Mouse (Mus musculus): Measurements from ENCODE around the gene Dnajb6.

The Dnajb6 gene

DNA sequence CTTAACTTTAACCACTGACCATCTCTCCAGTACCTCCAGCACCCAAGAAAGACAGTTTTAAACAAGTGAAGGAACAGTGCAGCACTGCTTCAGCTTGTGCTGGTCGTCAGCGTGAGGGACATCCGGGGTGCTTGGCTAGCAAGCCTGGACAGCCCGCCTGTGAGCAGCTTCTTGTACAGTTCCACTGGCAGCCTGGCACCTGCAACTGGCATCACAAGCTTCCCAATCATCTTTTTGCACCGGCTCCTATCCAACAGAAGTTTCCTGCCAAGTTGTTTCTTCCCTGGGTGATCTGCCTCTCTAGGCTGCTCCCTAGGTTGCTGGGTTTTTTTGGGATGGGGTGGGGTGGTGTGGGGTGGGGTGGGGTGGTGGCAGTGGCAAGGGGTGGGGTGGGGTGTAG is 81.9 kb downstream of the Dnajb6 start:
- TF ChIP-seq GATA4 (IDR thresholded peaks at IDR 0.05; ENCODE audit: insufficient replicate concordance, low read length): no peak

DNA sequence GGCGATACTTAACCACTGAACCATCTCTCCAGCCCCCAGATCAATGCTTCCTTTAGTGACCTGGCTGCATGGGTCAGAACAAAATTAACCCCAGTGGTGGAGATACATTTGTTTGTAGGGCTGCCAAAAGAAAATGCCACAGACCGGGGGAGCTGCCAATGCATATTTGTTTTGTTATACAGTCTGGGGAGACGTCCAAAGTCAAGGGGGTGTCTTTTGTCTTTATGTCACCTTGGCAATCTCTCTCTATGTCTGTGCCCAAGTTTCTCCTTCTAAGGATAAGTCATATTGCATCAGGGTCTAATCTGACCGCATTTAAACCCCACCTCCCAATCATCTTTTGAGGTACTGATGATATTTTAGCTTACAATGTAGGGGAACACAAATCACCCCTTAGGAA is 82.8 kb downstream of the Dnajb6 start:
- no peak for TF ChIP-seq GATA4 (IDR thresholded peaks at IDR 0.05; ENCODE audit: insufficient replicate concordance, low read length)

DNA sequence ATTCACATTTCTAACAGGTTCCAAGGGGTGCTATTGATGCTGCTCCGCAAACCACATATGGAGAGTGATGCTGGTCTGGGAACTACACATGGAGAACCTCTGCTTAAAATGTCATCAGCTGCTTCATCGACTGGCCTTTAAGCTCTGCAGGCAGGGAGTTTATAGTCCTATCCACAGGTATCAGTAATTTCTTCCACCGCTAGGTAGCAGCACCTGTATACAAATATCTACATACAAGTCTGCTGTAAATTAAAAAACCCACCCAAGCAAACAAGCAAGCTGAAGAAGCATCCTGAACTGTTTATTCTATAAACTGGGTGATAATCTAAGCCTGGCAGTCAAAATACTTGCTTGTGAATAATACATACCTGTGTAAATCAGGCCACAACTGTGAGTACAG is 89.3 kb downstream of the Dnajb6 start:
- no peak for TF ChIP-seq GATA4 (IDR thresholded peaks at IDR 0.05; ENCODE audit: insufficient replicate concordance, low read length)

DNA sequence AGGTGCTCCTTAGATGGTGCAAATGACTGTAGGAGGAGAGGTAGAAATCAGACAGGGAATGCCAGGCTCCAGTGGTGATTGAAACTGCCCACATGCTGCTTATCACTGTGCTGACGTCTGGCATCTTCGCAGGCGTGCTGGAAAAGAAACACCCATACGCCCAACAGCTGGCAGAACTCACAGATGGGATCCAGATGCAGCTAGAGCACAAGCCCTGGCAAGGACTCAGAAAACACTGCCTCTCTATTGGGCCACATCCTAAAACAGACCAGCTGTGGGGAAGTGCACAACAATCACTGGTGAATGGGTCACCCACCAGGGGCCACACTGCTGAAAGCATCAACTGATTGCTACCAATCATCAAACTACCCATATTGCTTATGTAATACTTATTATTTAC is 91.3 kb downstream of the Dnajb6 start:
- TF ChIP-seq GATA4 (IDR thresholded peaks at IDR 0.05; ENCODE audit: insufficient replicate concordance, low read length): no peak

DNA sequence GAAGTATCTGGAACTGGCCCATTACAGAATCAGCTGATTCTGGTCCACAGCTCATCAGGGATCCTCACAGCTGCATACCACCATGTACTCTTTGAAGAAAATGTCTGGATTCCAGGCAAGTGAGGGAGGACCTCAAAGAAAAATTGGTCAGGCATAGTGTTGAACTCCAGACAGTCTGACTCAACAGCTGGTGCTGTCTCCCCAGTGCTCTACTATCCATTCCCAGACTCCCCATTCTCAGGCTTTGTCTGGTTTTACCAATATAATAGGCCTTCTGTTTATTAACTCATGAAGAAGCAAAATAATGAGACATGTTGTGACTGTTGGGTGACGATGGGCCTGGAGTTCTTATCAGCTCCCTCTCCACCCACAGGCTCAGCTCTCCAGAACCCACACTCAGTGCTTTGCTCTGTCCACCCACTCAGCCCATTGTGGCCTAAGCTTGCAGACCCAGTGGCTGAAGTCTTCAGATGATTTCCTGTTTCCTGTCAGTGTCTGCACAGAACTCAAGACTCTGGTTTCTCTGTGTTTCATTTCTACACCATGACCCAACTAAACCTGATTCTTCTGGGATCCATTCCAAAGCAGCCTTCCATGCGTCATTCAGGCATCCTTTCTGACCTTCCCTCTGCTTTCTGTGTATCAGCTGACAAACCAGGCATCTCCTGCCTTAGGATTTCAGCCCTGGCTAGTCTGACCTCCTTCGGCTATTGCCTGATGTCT is 107.1 kb downstream of the Dnajb6 start:
- no peak for TF ChIP-seq GATA4 (IDR thresholded peaks at IDR 0.05; ENCODE audit: insufficient replicate concordance, low read length)

DNA sequence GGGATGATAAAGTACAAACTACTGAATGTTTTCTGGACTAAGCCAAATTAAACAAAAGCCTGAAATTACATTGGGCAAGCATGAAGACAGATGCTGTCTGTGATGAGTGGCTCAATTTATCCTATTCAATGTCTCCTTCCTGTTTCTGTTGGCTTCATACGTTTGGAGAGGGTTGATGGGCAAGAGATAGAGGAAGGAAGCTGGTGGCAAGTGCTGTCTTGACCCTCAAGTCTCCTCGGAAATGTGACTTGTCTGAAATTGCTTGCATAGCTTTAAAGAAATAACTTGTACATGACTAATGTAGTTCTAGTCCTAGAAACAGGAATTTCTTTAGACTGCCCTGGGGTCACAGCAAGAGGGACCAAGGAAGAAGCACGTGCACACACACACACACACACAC is 109.5 kb downstream of the Dnajb6 start:
- no peak for TF ChIP-seq GATA4 (IDR thresholded peaks at IDR 0.05; ENCODE audit: insufficient replicate concordance, low read length)

DNA sequence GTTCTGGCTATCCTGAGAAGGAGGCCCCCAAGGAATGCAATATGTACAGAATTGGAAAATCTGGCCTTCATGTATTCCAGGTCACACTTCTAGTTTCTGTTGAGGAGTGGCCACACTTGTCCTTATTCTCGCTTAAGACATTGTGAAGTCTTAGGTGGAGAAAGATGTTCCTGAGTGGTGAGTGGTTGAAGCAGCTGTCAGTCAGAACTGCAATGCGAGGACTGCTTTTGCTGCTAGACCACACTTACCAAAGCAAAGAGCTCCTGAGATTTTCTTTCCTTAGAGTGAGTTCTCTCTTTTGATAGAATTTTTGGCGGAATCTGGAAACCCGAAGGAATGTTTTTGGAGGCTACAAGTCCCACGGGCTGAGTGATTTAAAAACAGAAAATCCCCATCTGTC is 112.0 kb downstream of the Dnajb6 start:
- no peak for TF ChIP-seq GATA4 (IDR thresholded peaks at IDR 0.05; ENCODE audit: insufficient replicate concordance, low read length)

DNA sequence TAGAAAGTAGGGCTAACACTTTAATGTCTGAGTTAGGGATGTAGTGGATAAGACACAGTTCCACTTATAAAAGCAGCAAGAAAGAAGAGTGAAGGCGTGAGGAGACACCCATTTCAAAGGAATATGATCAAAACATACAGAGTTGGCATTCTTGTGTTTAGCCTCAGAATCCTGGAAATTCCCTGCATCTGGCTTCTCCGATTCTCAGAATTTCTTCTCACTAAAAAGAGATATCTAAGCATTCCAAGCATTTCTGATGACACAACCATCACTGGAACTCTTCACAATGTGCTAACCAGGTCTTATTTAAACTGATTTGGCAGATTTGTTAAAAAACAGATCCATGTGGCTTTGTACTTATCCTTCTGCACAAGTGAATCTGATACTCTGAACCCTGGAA is 112.6 kb downstream of the Dnajb6 start:
- TF ChIP-seq GATA4 (IDR thresholded peaks at IDR 0.05; ENCODE audit: insufficient replicate concordance, low read length): no peak

DNA sequence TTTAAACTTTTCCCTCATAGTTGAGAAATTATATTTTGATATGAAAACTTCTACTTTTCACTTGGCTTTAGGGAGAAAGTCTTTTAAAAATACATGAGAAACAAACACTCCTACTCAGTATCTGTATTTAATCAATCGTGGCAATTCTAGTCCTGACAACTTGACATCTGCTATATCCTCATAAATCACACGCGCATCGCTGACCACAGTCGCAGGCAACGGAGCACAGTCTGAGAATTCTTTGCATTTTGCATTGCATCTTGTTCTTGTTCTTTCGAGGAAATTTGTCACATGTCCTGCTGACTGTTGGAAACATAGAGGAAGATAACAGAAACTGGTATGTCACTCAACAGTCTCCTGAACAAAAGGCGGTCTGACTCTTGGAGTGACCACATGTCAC is 116.9 kb downstream of the Dnajb6 start:
- no peak for TF ChIP-seq GATA4 (IDR thresholded peaks at IDR 0.05; ENCODE audit: insufficient replicate concordance, low read length)

DNA sequence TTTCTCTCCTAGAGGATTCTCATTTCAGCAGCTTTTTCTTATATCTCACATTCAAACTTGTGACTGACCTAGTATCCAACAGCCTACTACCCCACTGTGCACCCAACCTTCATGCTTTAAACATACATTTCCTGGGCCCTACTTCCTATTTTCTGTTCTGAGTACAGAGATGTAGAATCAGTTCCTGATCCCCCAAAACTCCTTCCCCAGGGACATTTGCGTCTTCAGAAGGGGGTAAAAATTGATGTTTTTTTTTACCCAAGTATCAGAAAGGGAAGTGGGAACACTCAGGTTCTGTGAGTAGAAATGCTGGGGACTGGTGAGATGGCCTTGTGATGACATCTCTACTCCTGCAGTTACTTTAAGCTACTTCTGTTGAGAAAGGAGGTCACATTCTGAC is 117.5 kb downstream of the Dnajb6 start:
- no peak for TF ChIP-seq GATA4 (IDR thresholded peaks at IDR 0.05; ENCODE audit: insufficient replicate concordance, low read length)

DNA sequence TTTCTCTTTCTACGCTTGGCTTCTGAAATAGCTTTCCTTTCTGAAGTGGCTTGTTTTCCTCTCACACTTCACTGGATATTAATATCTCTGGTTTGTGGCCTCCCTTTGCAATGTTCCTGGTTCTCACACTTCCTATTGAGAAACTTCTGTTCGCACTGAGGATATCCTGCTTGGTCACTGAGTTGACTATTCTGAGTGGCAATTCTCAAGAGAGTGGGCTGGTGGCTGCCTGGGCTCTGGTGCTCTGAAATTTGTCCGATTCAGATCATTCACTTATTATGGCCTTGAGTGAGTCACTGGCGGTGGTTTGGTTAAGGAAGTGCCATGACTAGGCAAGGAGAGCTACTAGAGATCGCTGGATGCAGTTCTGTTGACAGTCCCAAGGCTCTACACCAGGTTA is 118.9 kb downstream of the Dnajb6 start:
- TF ChIP-seq GATA4 (IDR thresholded peaks at IDR 0.05; ENCODE audit: insufficient replicate concordance, low read length): no peak

DNA sequence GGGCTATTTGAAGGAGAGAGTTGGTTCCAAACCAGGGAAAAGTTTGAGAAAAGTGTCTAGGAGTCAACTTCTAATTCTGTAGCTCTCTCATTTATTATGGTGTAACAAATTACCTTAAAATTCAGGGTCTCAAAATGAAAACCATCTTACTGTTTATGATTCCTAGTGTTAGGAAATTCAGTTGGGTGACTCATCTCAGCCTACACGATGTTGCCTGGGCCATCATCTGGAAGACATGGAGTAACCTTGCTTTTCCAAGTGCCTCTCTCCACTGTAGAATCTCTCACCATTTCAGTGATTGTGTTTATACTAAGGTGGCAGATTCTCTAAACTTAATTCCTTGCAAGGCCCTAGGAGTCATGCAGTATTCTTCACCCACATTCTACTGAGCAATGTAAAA is 119.5 kb downstream of the Dnajb6 start:
- TF ChIP-seq GATA4 (IDR thresholded peaks at IDR 0.05; ENCODE audit: insufficient replicate concordance, low read length): no peak

DNA sequence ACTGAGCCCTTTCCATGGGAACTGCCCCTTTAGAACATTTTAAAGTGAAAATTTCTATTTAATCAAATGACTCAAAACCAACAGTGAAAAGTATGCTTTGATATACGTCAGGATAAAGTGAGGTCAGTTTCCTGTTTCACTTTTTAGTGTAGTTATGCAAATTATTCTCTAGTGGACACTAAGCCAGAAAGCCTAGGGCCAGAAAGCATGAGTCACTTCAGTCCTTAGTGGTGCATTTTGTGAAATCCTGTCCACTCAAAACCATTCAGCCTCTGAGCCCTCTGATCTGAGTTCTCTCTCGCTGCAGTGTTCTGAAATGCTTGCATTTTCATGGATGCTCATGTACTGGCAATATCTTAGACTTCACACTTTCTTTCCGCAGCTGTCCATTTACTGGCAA is 126.0 kb downstream of the Dnajb6 start:
- no peak for TF ChIP-seq GATA4 (IDR thresholded peaks at IDR 0.05; ENCODE audit: insufficient replicate concordance, low read length)

DNA sequence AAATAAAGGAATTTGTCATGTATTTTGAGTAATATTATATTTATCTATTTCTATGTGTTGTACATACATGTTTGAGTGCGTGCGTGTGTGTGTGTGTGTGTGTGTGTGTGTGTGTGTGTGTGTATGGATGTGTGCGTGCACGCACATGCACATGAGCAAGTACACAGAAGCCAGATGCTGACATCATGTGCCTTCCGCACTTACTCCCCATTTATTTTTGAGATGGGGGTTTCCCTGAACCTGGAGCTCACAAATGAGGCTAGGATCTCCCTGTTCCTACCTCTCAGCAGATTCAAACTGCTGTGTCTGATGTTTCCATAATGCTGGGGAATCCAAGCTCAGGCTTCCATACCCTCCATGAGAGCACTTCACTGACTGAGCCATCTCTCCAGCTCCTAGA is 126.9 kb downstream of the Dnajb6 start:
- TF ChIP-seq GATA4 (IDR thresholded peaks at IDR 0.05; ENCODE audit: insufficient replicate concordance, low read length): no peak

DNA sequence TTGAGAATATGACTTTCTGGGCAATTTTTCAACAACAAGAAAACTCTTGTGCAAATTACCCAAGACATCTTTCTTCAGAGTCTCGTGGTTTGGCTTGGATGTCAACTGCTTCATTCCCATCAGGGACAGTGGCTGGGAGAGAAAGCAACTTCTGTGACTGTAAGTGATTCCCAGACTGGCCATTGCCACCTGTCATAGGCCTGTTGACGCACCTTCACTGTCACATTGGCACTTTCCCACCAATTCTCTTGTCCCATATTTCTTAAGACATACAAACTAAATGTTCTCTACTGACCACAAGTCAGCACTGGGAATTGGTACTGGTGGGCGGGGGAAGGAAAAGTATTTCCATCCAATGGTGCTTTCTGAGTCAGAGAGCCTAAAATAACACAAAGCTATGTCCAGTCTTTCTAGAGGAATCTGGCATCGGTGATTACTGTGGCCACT is 128.8 kb downstream of the Dnajb6 start:
- no peak for TF ChIP-seq GATA4 (IDR thresholded peaks at IDR 0.05; ENCODE audit: insufficient replicate concordance, low read length)

DNA sequence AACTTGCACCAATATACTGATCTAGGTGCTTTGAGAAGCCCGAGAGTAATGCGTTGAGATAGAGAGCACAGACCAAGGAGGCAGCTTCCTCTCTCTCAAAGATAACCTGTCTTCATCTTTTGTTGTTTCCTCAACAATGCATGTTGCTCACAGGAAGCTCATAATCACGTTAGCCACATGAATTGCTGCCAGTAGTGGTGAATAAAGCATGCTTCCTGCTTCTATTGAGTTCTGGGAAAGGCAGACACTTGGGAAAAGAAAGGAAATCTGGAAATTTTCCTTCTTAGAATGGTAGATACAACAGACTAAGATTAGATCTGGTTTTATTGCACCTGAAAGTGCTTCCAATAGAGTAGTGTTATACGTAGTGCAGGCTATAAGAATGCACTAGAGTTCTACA is 129.5 kb downstream of the Dnajb6 start:
- no peak for TF ChIP-seq GATA4 (IDR thresholded peaks at IDR 0.05; ENCODE audit: insufficient replicate concordance, low read length)

All from liver, adult (tissue).